Mouse (Mus musculus) brown adipose tissue, adult 24 weeks (tissue): ENCODE results near the gene Gm10408. TPM values are rescaled to one million over a fixed set of nuclear protein-coding genes. Genes with fewer than 3 reads are reported as not detected.
"Not testable (repeated sequence)": the region's sequence is repeated elsewhere in the genome, so short reads cannot be mapped to it uniquely, and the experiment has no call there.

ENCODE experiments used
- H3K27ac ChIP-seq: fragments of 200-500 bp; replicated peaks from 2 replicates; pipeline ENCODE4 v1.5.1; 2012; ENCODE audit warnings: low read depth, mild to moderate bottlenecking, low read length
- H3K4me1 ChIP-seq: fragments of 200-500 bp; 2 replicates; pipeline ENCODE4 v1.6.1; 2012; ENCODE audit warnings: low read length, mixed read lengths; ENCODE audit not compliant: control insufficient read depth, insufficient read depth, insufficient read length
- H3K4me3 ChIP-seq: fragments of 200-500 bp; 2 replicates; pipeline ENCODE4 v1.5.1; 2012; ENCODE audit warnings: low read depth, mild to moderate bottlenecking, low read length, moderate library complexity; ENCODE audit not compliant: insufficient read depth
- polyA plus RNA-seq: library from polyadenylated mRNA; stranded (reverse); fragments of >200 nt; gene quantifications from 2 replicates; pipeline ENCODE4 v1.2.4, GENCODE M21; 2012; ENCODE audit not compliant: missing spikeins, insufficient read depth, insufficient read length

The Gm10408 gene
- polyA plus RNA-seq, result not detected in 2 replicates

DNA sequence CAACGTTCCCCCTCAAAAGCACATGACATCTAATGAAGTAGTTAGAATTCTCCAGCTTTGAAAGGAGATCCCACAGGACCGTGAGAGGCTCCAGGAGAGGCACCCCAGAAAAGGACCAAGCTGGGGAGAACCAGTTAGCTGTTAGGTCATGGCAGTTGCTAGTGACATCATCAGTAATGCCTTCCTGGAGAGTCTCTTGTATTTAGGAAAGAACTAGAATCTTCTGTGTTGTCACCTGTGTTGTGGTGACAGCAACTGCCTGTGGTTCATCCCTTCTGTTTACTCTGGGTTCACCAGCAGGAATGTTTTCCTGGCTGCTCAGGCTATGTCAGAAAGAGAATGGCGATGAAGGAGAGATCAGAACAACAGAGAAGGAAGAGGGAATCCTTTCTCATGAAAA, at the start of gene Gm10408:
Gene Gm10408 (plus strand): TSS at position 301 of the 400 bp plus-strand sequence.
- not testable (repeated sequence) for H3K27ac ChIP-seq, H3K4me3 ChIP-seq, H3K4me1 ChIP-seq

DNA sequence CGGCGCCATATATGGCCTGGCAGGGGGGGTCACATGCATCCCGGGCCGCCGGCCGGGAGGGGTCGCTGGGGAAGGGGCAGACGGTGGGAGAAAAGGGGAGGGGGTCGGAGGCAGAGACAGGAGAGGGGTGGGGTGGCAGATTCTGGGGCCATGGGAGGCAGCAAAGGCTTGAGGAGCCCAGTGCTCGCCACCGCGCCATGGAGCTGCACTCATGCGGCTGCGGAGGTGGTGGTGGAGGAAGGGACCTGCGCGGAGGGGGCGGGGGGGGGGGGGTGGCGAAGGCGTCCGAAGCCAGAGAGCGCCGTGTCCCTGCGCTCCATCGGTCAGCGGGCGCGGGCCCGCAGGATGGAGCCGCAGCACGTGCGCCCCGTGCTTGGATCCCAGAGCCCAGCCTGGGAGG, 36.9 kb upstream of the Gm10408 start, which contains the start of gene Gm10409:
Gene Gm10409 (plus strand): TSS at position 301 of the 400 bp plus-strand sequence.
- H3K27ac ChIP-seq, H3K4me1 ChIP-seq, H3K4me3 ChIP-seq: not testable (repeated sequence)

DNA sequence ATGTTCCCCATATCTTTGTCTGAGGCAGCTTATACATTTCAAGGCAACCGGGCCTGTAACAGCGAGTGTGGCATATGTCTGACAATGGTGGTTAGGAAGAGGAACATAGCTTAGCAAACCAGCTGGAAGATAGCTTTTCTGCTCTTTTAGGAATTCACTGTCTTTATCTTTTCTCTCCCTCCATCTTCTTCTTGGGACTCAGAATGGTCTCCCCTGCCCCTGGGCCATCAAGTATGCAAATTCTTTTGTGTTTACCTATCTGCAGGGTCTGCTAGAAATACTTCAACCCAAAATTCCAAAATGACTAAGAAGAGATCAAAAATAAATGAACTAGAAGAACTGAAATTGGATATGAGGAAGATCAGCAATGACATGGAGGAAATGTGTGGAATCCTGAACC, 21.4 kb upstream of the Gm10408 start, which contains the start of gene Gm3005:
Gene Gm3005 (plus strand): TSS at position 301 of the 400 bp plus-strand sequence.
- not testable (repeated sequence) for H3K27ac ChIP-seq, H3K4me3 ChIP-seq, H3K4me1 ChIP-seq

Other genes starting within 250 kb of the Gm10408 start
- gene D830030K20Rik, start 240.9 kb upstream of the Gm10408 start, polyA plus RNA-seq, result not detected in 2 replicates
- not detected in 2 replicates for gene Gm2956, start 116.8 kb upstream of the Gm10408 start, polyA plus RNA-seq
- not detected in 2 replicates for gene Gm10413, start 54.3 kb upstream of the Gm10408 start, polyA plus RNA-seq
- not detected in 2 replicates for gene Gm10409, start 36.8 kb upstream of the Gm10408 start, polyA plus RNA-seq
- gene Gm3005, start 21.3 kb upstream of the Gm10408 start, polyA plus RNA-seq, result not detected in 2 replicates
- gene Gm3012, start 185.1 kb downstream of the Gm10408 start, polyA plus RNA-seq, result not detected in 2 replicates
- gene Gm3020, start 202.7 kb downstream of the Gm10408 start, polyA plus RNA-seq, result not detected in 2 replicates
- not detected in 2 replicates for gene Gm3043, start 239.4 kb downstream of the Gm10408 start, polyA plus RNA-seq